Mouse (Mus musculus) stomach, embryonic 14.5 days (tissue): ENCODE measurements around the gene Slit3. TPM values are rescaled to one million over a fixed set of nuclear protein-coding genes. Genes with fewer than 3 reads are reported as not detected.
A peak's percentile ranks its signal among the peaks of the same experiment; 100 is the strongest.

Experiments used
- ATAC-seq: fragments of 200-750 bp; cut with Nextera tagmentation; 2 replicates; pipeline ENCODE4 v1.8.0; 2017; ENCODE audit warnings: low read depth, moderate TSS enrichment; ENCODE audit not compliant: insufficient number of reproducible peaks, insufficient read depth, low FRiP score
- H3K27ac ChIP-seq: fragments of 300-500 bp; sonication (generic); 2 replicates; pipeline ENCODE4 v1.5.1; 2014; ENCODE audit warnings: mild to moderate bottlenecking, low read length, moderate library complexity, mixed read lengths
- H3K27me3 ChIP-seq: fragments of 300-500 bp; sonication (generic); 2 replicates; pipeline ENCODE4 v1.6.1; 2014; ENCODE audit warnings: low read length, control low read depth, mixed read lengths; ENCODE audit not compliant: control insufficient read depth, insufficient read depth
- H3K36me3 ChIP-seq: fragments of 300-500 bp; sonication (generic); 2 replicates; pipeline ENCODE4 v1.6.1; 2014; ENCODE audit warnings: mild to moderate bottlenecking, control low read depth, low read length, moderate library complexity, mixed read lengths; ENCODE audit not compliant: control insufficient read depth, insufficient read depth
- H3K4me1 ChIP-seq: fragments of 300-500 bp; sonication (generic); 2 replicates; pipeline ENCODE4 v1.6.1; 2014; ENCODE audit warnings: low read length, control low read depth, mixed read lengths; ENCODE audit not compliant: control insufficient read depth, insufficient read depth
- H3K4me2 ChIP-seq: fragments of 300-500 bp; sonication (generic); replicated peaks from 2 replicates; pipeline ENCODE4 v1.6.1; 2014; ENCODE audit warnings: low read depth, low read length, control low read depth
- H3K4me3 ChIP-seq: fragments of 300-500 bp; sonication (generic); 2 replicates; pipeline ENCODE4 v1.5.1; 2014; ENCODE audit warnings: low read depth, low read length, control low read depth
- H3K9ac ChIP-seq: fragments of 300-500 bp; sonication (generic); replicated peaks from 2 replicates; pipeline ENCODE4 v1.6.1; 2014; ENCODE audit warnings: low read depth, mild to moderate bottlenecking, control low read depth, low read length, moderate library complexity, mixed read lengths
- H3K9me3 ChIP-seq: fragments of 300-500 bp; sonication (generic); 2 replicates; pipeline ENCODE4 v1.6.1; 2016; ENCODE audit warnings: low read depth, low read length, control low read depth; ENCODE audit not compliant: control insufficient read depth
- WGBS: fragments of 180-500 bp; shearing (Covaris S2); extraction: QIAGEN DNeasy Blood & Tissue Kit; methylation state at CpG from one replicate; pipeline ENCODE4 v1.1.7; 2014; 5-methylcytosine and 5-hydroxymethylcytosine counted together
- polyA plus RNA-seq: library from polyadenylated mRNA; unstranded; fragments of >200 nt; fragmentation: Nextera tagmentation; extraction: Ambion mirVana; gene quantifications from 2 replicates; pipeline ENCODE4 v1.2.1, GENCODE M21; 2014

The Slit3 gene
- polyA plus RNA-seq, 1 experiment from 2014 or later, result 18.3 TPM

DNA sequence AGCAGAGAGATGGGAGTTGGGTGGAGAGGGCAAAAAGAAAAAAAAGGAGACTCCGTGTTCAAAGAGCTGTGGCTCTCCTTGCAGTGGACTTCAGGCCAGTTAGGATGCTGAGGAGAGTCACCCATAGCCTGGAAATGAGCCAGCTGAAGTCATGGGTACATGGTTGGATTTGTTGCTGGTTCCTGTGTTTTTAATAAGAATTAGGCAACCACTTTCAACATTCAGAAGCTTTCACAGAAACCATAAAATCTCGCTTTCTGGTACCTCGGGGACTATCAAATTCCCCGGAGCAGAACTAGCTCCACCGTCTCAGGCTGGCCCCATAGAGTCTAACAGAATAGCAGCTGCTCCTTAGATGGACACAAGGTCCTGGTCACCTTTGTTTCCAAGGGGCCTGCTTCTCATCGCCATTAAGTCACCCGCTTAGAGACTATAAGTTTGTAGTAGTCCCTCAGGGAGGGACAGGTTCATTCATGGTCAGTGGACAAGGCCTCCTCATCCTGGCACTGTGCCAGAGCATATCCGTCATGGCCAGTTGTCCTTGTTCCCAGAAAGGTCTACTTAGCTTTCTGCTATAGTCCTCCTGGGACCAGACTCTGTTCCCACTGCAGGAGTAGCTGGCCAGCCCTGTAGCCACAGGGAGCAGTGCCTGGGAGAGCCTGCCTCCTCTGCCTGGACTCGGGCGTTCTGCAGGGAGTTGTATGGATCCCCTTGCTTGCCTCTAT is 505.3 kb downstream of the Slit3 start:
- no peak for ATAC-seq
- 85% methylated on average over 10 of the region's 10 CpGs for WGBS
- Histone ChIP-seq H3K36me3 (no peaks in the 10 kb centered on the region), H3K27me3 (no peaks in the 10 kb centered on the region), H3K4me1 (no peaks in the 10 kb centered on the region), H3K4me3 (no peak overlapping the region), H3K27ac (no peak overlapping the region), H3K9ac (no peak overlapping the region), H3K4me2 (no peak overlapping the region), H3K9me3 (no peaks in the 10 kb centered on the region)

- ATAC-seq, result no peak
- Histone ChIP-seq H3K9ac (no peak overlapping the region), H3K27me3 (no peaks in the 10 kb centered on the region), H3K4me3 (no peak overlapping the region), H3K27ac (no peak overlapping the region), H3K4me2 (no peak overlapping the region), H3K9me3 (no peaks in the 10 kb centered on the region), H3K36me3 (no peaks in the 10 kb centered on the region), H3K4me1 (no peaks in the 10 kb centered on the region)
- WGBS, result 83% methylated on average over 3 of the region's 3 CpGs
These were observed 506.8 kb downstream of the Slit3 start for GRCm38 (mm10) chr11:35627815-35628214.

DNA sequence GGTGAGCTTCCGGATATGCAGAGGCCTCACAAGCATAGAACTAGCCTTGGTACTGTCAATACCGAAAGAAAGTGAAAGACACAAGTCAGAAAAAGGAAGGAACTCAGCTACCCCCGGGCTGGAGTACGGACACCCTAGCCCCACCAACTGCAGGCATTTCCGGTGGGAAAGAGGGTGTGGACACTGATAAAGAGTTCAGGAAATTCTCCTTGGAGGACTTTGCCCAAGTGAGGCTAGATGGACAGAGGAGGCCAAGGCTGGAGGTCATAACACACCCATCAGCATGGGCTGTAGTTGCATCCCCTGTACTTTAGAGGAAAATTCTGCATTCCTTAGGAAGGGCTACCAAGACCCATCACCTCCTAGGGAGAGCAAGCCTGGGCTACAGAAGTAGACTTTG is 511.2 kb downstream of the Slit3 start:
- no peak for ATAC-seq
- WGBS, result 90% methylated on average over 5 of the region's 5 CpGs
- H3K27me3 ChIP-seq, result no peaks in the 10 kb centered on the region

DNA sequence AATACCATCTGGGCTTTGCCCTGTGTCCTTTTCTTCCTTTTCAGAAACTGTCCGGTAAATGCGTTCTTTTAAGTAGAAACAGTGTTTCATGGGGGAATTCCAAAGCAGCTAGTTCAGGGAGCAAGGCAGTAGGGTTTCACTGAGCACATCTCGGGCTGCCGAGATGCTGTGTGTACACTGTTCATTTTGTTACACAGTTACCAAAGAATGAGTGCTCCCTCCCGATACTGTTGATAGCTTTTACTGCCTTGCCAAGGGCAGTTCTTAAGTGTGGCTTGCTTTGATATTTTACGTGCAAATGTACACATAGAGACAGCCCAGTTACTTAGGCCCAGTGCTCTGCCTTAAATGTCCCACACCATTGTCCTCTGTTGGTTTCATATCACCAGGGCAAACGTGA is 516.1 kb downstream of the Slit3 start:
- H3K36me3 ChIP-seq, result no peaks in the 10 kb centered on the region
- no peaks in the 10 kb centered on the region for H3K4me1 ChIP-seq
- WGBS, result 68% methylated on average over 7 of the region's 7 CpGs
- H3K4me2 ChIP-seq, result no peak overlapping the region
- H3K27me3 ChIP-seq, result no peaks in the 10 kb centered on the region
- no peak overlapping the region for H3K9ac ChIP-seq
- no peak overlapping the region for H3K4me3 ChIP-seq
- H3K9me3 ChIP-seq, result no peaks in the 10 kb centered on the region
- H3K27ac ChIP-seq, result no peak overlapping the region
- peak; percentile 57 for ATAC-seq

More for the DNA sequence above, 511.2 kb downstream of the Slit3 start:
- H3K4me2 ChIP-seq, result no peak overlapping the region
- H3K9ac ChIP-seq, result no peak overlapping the region
- no peak overlapping the region for H3K27ac ChIP-seq
- no peaks in the 10 kb centered on the region for H3K4me1 ChIP-seq
- H3K9me3 ChIP-seq, result no peaks in the 10 kb centered on the region
- no peak overlapping the region for H3K4me3 ChIP-seq
- no peaks in the 10 kb centered on the region for H3K36me3 ChIP-seq

- no peak overlapping the region for H3K4me2 ChIP-seq
- WGBS, result 30% methylated on average over 3 of the region's 3 CpGs
- no peaks in the 10 kb centered on the region for H3K36me3 ChIP-seq
- no peaks in the 10 kb centered on the region for H3K4me1 ChIP-seq
- no peak overlapping the region for H3K9ac ChIP-seq
- no peak overlapping the region for H3K4me3 ChIP-seq
- H3K27me3 ChIP-seq, result no peaks in the 10 kb centered on the region
- no peak overlapping the region for H3K27ac ChIP-seq
- ATAC-seq, result no peak
- H3K9me3 ChIP-seq, result no peaks in the 10 kb centered on the region
These were observed 517.9 kb downstream of the Slit3 start for GRCm38 (mm10) chr11:35638862-35639384.

GRCm38 (mm10) chr11:35639428-35639827 is 518.4 kb downstream of the Slit3 start:
- WGBS, result 45% methylated on average over 11 of the region's 11 CpGs
- Histone ChIP-seq H3K4me2 (no peak overlapping the region), H3K4me3 (no peak overlapping the region)

GRCm38 (mm10) chr11:35651286-35651685 is 530.3 kb downstream of the Slit3 start:
- Histone ChIP-seq H3K27me3 (no peaks in the 10 kb centered on the region), H3K4me2 (no peak overlapping the region), H3K9ac (no peak overlapping the region), H3K27ac (no peak overlapping the region), H3K4me3 (no peak overlapping the region), H3K36me3 (no peaks in the 10 kb centered on the region), H3K4me1 (no peaks in the 10 kb centered on the region), H3K9me3 (no peaks in the 10 kb centered on the region)
- no peak for ATAC-seq
- 81% methylated on average over 10 of the region's 10 CpGs for WGBS

More at GRCm38 (mm10) chr11:35639428-35639827, 518.4 kb downstream of the Slit3 start:
- no peaks in the 10 kb centered on the region for H3K9me3 ChIP-seq
- ATAC-seq, result no peak
- no peaks in the 10 kb centered on the region for H3K36me3 ChIP-seq
- no peak overlapping the region for H3K27ac ChIP-seq
- no peak overlapping the region for H3K9ac ChIP-seq
- no peaks in the 10 kb centered on the region for H3K27me3 ChIP-seq
- H3K4me1 ChIP-seq, result no peaks in the 10 kb centered on the region

- Histone ChIP-seq H3K4me2 (no peak overlapping the region), H3K27me3 (no peaks in the 10 kb centered on the region), H3K4me1 (no peaks in the 10 kb centered on the region), H3K9ac (no peak overlapping the region), H3K9me3 (no peaks in the 10 kb centered on the region), H3K36me3 (no peaks in the 10 kb centered on the region), H3K27ac (no peak overlapping the region), H3K4me3 (no peak overlapping the region)
- ATAC-seq, result no peak
These were observed 534.8 kb downstream of the Slit3 start for GRCm38 (mm10) chr11:35655836-35656235.

GRCm38 (mm10) chr11:35657582-35657981 is 536.6 kb downstream of the Slit3 start:
- H3K4me3 ChIP-seq, result no peak overlapping the region
- H3K9ac ChIP-seq, result no peak overlapping the region
- 88% methylated on average over 6 of the region's 6 CpGs for WGBS
- no peaks in the 10 kb centered on the region for H3K27me3 ChIP-seq
- peaks cover 5% of the 10 kb centered on the region; the same call in 1 of the 2 replicates for H3K36me3 ChIP-seq
- no peak for ATAC-seq
- no peak overlapping the region for H3K4me2 ChIP-seq
- H3K27ac ChIP-seq, result no peak overlapping the region
- H3K4me1 ChIP-seq, result no peaks in the 10 kb centered on the region
- no peaks in the 10 kb centered on the region for H3K9me3 ChIP-seq
